ENCODE assay signal across 8 mouse cellular contexts in the genomic region with DNA sequence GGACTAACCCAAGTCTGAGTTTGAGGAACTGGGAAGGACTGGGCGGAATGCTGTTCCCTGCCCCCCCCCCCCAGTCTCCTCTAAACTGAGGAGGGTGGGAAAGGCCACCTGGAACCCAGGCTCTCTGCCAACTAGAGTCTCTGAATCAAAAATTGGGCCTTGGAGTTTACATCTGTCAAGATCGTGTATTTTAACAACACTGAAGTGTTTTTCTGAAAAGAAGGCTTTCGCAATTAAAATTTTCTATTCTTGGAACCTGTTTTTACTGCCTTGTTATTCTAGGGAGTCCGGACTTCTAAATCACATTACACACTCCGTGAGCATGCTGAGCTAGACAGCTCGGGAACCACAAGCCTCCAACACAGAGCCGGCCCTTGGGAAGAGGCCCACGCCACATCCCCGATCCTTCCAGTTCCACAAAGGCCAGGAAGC. TPM values are rescaled to one million over a fixed set of nuclear protein-coding genes. Genes with fewer than 3 reads are reported as not detected.
DNase-seq lines count a peak whose midpoint lies in the region; ATAC-seq lines count a peak whose summit lies in the region.

No protein-coding gene starts in this region.

- H3K9ac ChIP-seq in forebrain, embryonic 13.5 days = no peak overlapping the region
- no peak overlapping the region for H3K9ac ChIP-seq in forebrain, embryonic 11.5 days (ENCODE audit: low read length)
- no peak overlapping the region for H3K9ac ChIP-seq in midbrain, embryonic 16.5 days (ENCODE audit: low read depth, low read length)
- no peak overlapping the region for H3K9ac ChIP-seq in midbrain, embryonic 13.5 days (replicated peaks)
- 0 out of 2 replicates have a peak overlapping the region, but pooled peaks have one; percentile 11 for H3K9ac ChIP-seq in kidney, embryonic 16.5 days (replicated peaks; ENCODE audit: low read length)
- no peak overlapping the region for H3K9ac ChIP-seq in neural tube, embryonic 15.5 days (replicated peaks)

- no peak overlapping the region for H3K4me3 ChIP-seq in forebrain, embryonic 13.5 days
- H3K4me3 ChIP-seq in forebrain, embryonic 11.5 days (ENCODE audit: low read depth, low read length) = no peak overlapping the region
- H3K4me3 ChIP-seq in midbrain, embryonic 16.5 days (ENCODE audit: low read depth, low read length) = no peak overlapping the region
- H3K4me3 ChIP-seq in midbrain, embryonic 13.5 days (replicated peaks) = no peak overlapping the region
- no peak overlapping the region for H3K4me3 ChIP-seq in kidney, embryonic 16.5 days (ENCODE audit: low read length)
- H3K4me3 ChIP-seq in neural tube, embryonic 15.5 days (replicated peaks) = no peak overlapping the region

- H3K36me3 ChIP-seq in forebrain, embryonic 13.5 days (ENCODE audit: poor library complexity, severe bottlenecking) = no peaks in the 10 kb centered on the region
- H3K36me3 ChIP-seq in forebrain, embryonic 11.5 days (ENCODE audit: control insufficient read depth, insufficient read depth, low read length) = no peaks in the 10 kb centered on the region
- H3K36me3 ChIP-seq in midbrain, embryonic 16.5 days (ENCODE audit: control insufficient read depth, insufficient read depth, low read length) = no peaks in the 10 kb centered on the region
- H3K36me3 ChIP-seq in midbrain, embryonic 13.5 days = no peaks in the 10 kb centered on the region
- H3K36me3 ChIP-seq in kidney, embryonic 16.5 days (ENCODE audit: insufficient read depth, low read length) = no peaks in the 10 kb centered on the region
- H3K36me3 ChIP-seq in neural tube, embryonic 15.5 days = no peaks in the 10 kb centered on the region

- peak overlapping the region; percentile 67 for H3K27ac ChIP-seq in forebrain, embryonic 13.5 days
- H3K27ac ChIP-seq in forebrain, embryonic 11.5 days (ENCODE audit: low read depth, low read length) = no peak overlapping the region
- peak overlapping the region; percentile 53; the same call in 1 of the 2 replicates for H3K27ac ChIP-seq in midbrain, embryonic 16.5 days (ENCODE audit: low read length)
- H3K27ac ChIP-seq in midbrain, embryonic 13.5 days = no peak overlapping the region
- peak overlapping the region; percentile 43; the same call in 1 of the 2 replicates for H3K27ac ChIP-seq in kidney, embryonic 16.5 days (ENCODE audit: low read length)
- H3K27ac ChIP-seq in neural tube, embryonic 15.5 days (replicated peaks) = peak overlapping the region; percentile 66

- no peak for DNase-seq in forebrain, embryonic 11.5 days (ENCODE audit: low spot score)
- DNase-seq in spleen, adult 12 weeks (ENCODE audit: low spot score) = no peak

- ATAC-seq in forebrain, embryonic 13.5 days = peak; percentile 72
- no peak for ATAC-seq in forebrain, embryonic 11.5 days (replicated peaks; ENCODE audit: low FRiP score)
- no peak; the same call in 1 of the 2 replicates for ATAC-seq in midbrain, embryonic 16.5 days
- no peak for ATAC-seq in midbrain, embryonic 13.5 days
- peak; percentile 69 for ATAC-seq in kidney, embryonic 16.5 days (ENCODE audit: low FRiP score, low TSS enrichment)
- ATAC-seq in neural tube, embryonic 15.5 days (ENCODE audit: low FRiP score) = 0 out of 2 replicates have a peak, but pooled peaks have one; percentile 45
- ATAC-seq in erythroid progenitor cell, adult 5-6 weeks (replicated peaks; ENCODE audit: low FRiP score, poor library complexity, severe bottlenecking) = no peak

- WGBS in forebrain, embryonic 13.5 days = 40% methylated on average over 9 of the region's 9 CpGs
- 80% methylated on average over 9 of the region's 9 CpGs for WGBS in forebrain, embryonic 11.5 days
- 37% methylated on average over 9 of the region's 9 CpGs for WGBS in midbrain, embryonic 16.5 days
- 53% methylated on average over 9 of the region's 9 CpGs for WGBS in midbrain, embryonic 13.5 days
- WGBS in kidney, embryonic 16.5 days = 34% methylated on average over 9 of the region's 9 CpGs
- WGBS in neural tube, embryonic 15.5 days = 50% methylated on average over 9 of the region's 9 CpGs

- H3K4me1 ChIP-seq in forebrain, embryonic 13.5 days = peaks cover 32% of the 10 kb centered on the region
- peaks cover 3% of the 10 kb centered on the region; the same call in 1 of the 2 replicates for H3K4me1 ChIP-seq in forebrain, embryonic 11.5 days (replicated peaks; ENCODE audit: control insufficient read depth, insufficient read depth, low read length)
- peaks cover 26% of the 10 kb centered on the region for H3K4me1 ChIP-seq in midbrain, embryonic 16.5 days (ENCODE audit: control insufficient read depth, insufficient read depth, low read length)
- peaks cover 34% of the 10 kb centered on the region for H3K4me1 ChIP-seq in midbrain, embryonic 13.5 days (replicated peaks)
- peaks cover 34% of the 10 kb centered on the region for H3K4me1 ChIP-seq in kidney, embryonic 16.5 days (ENCODE audit: insufficient read depth, low read length)
- H3K4me1 ChIP-seq in neural tube, embryonic 15.5 days = peaks cover 46% of the 10 kb centered on the region

- no peak overlapping the region for H3K4me2 ChIP-seq in forebrain, embryonic 13.5 days
- H3K4me2 ChIP-seq in forebrain, embryonic 11.5 days (ENCODE audit: low read depth, low read length, severe bottlenecking) = no peak overlapping the region
- H3K4me2 ChIP-seq in midbrain, embryonic 16.5 days (ENCODE audit: low read length) = no peak overlapping the region
- no peak overlapping the region for H3K4me2 ChIP-seq in midbrain, embryonic 13.5 days (replicated peaks)
- no peak overlapping the region for H3K4me2 ChIP-seq in kidney, embryonic 16.5 days (replicated peaks; ENCODE audit: low read depth, low read length)
- H3K4me2 ChIP-seq in neural tube, embryonic 15.5 days = peak overlapping the region; percentile 7; the same call in 1 of the 2 replicates

- H3K27me3 ChIP-seq in forebrain, embryonic 13.5 days = no peaks in the 10 kb centered on the region
- no peaks in the 10 kb centered on the region for H3K27me3 ChIP-seq in forebrain, embryonic 11.5 days (ENCODE audit: control insufficient read depth, insufficient read depth, low read length)
- H3K27me3 ChIP-seq in midbrain, embryonic 16.5 days (ENCODE audit: control insufficient read depth, insufficient read depth, low read depth, low read length) = no peaks in the 10 kb centered on the region
- H3K27me3 ChIP-seq in midbrain, embryonic 13.5 days = no peaks in the 10 kb centered on the region
- H3K27me3 ChIP-seq in kidney, embryonic 16.5 days (ENCODE audit: insufficient read depth, low read length) = no peaks in the 10 kb centered on the region
- no peaks in the 10 kb centered on the region for H3K27me3 ChIP-seq in neural tube, embryonic 15.5 days (replicated peaks)

- H3K9me3 ChIP-seq in forebrain, embryonic 13.5 days (replicated peaks) = no peaks in the 10 kb centered on the region
- H3K9me3 ChIP-seq in forebrain, embryonic 11.5 days (ENCODE audit: control insufficient read depth, low read length) = no peaks in the 10 kb centered on the region
- H3K9me3 ChIP-seq in midbrain, embryonic 16.5 days (replicated peaks; ENCODE audit: control insufficient read depth, low read length, poor library complexity, severe bottlenecking) = no peaks in the 10 kb centered on the region
- H3K9me3 ChIP-seq in midbrain, embryonic 13.5 days = no peaks in the 10 kb centered on the region
- H3K9me3 ChIP-seq in kidney, embryonic 16.5 days (ENCODE audit: low read length) = no peaks in the 10 kb centered on the region
- no peaks in the 10 kb centered on the region for H3K9me3 ChIP-seq in neural tube, embryonic 15.5 days (replicated peaks)

RNA-seq across cellular contexts. Expression of gene Rasa3, which starts 36.9 kb away (rescaled TPM):
- 18.2 and 19.9 TPM in 2 replicates for polyA plus RNA-seq in forebrain, embryonic 13.5 days (2015; fragmentation: Nextera tagmentation; extraction: Ambion mirVana)
- 28.0 and 28.6 TPM in 2 replicates for polyA plus RNA-seq in forebrain, embryonic 11.5 days (2014; fragmentation: Nextera tagmentation; extraction: Ambion mirVana)
- 29.3 and 33.2 TPM in 2 replicates for polyA plus RNA-seq in midbrain, embryonic 16.5 days (2015; fragmentation: Nextera tagmentation; extraction: Ambion mirVana)
- 20.6 and 21.7 TPM in 2 replicates for polyA plus RNA-seq in midbrain, embryonic 13.5 days (2015; fragmentation: Nextera tagmentation; extraction: Ambion mirVana)
- 23.8 and 28.2 TPM in 2 replicates for polyA plus RNA-seq in kidney, embryonic 16.5 days (2015; fragmentation: Nextera tagmentation; extraction: Ambion mirVana)
- polyA plus RNA-seq in neural tube, embryonic 15.5 days (2015; fragmentation: Nextera tagmentation; extraction: Ambion mirVana) = 38.8 and 39.3 TPM in 2 replicates
- 6.5 and 9.6 TPM in 2 replicates for total RNA-seq in erythroid progenitor cell, adult 5-6 weeks (2015; ENCODE audit: low replicate concordance)
- 12.2 and 13.4 TPM in 2 replicates for total RNA-seq in erythroid progenitor cell, adult 5-6 weeks (2017; ENCODE audit: low replicate concordance)

Comparison
In these comparisons a context has a peak if more than half of its experiments do, and no peak if none do; other contexts are left out.
1. ATAC-seq: peak in forebrain, embryonic 13.5 days (single experiment), kidney, embryonic 16.5 days (single experiment) and neural tube, embryonic 15.5 days (single experiment); none in forebrain, embryonic 11.5 days (single experiment), midbrain, embryonic 16.5 days (single experiment), midbrain, embryonic 13.5 days (single experiment) and erythroid progenitor cell, adult 5-6 weeks (single experiment).
2. H3K27ac ChIP-seq: peak in forebrain, embryonic 13.5 days (single experiment), midbrain, embryonic 16.5 days (single experiment), kidney, embryonic 16.5 days (single experiment) and neural tube, embryonic 15.5 days (single experiment); none in forebrain, embryonic 11.5 days (single experiment) and midbrain, embryonic 13.5 days (single experiment).